Mouse (Mus musculus): ENCODE measurements around the gene Olfr736. TPM values are rescaled to one million over a fixed set of nuclear protein-coding genes. Genes with fewer than 3 reads are reported as not detected.

The Olfr736 gene
- not detected in 2 replicates for polyA plus RNA-seq (2012; rRNA removed)

DNA sequence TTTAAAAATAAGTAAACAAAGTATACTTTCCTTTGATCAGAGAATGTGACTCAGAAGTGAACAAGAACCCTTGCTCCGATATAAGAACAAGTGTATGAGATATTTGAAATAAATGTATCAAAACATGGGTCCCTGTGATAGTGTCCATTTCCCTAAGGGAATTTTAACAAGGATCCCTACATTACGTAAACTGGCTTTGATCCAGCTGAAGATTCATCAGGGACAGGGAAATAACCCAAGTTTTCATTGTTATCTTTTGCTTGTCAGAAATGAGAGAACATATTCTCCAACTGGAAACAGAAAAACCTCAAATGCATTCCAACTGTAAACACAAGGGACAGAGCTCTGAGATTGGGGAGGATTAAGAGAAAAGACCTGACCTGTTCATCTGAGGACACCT, at the start of gene Olfr736:
Olfr736 (plus strand) TSS at position 301 of the 400 bp plus-strand sequence.
- H3K27ac ChIP-seq (ENCODE audit: insufficient read depth, low read depth, low read length), result no peak within 1 kb of the TSS
- H3K27me3 ChIP-seq (replicated peaks; ENCODE audit: control insufficient read depth, insufficient read depth, low read length), result no peaks in the 10 kb centered on the region
- H3K4me1 ChIP-seq (ENCODE audit: control insufficient read depth, insufficient read depth, low read length), result no peaks in the 10 kb centered on the region
- H3K4me3 ChIP-seq (ENCODE audit: insufficient read depth, low read depth, low read length), result no peak within 1 kb of the TSS
- 88% methylated on average over 2 of the region's 2 CpGs for WGBS
- TF ChIP-seq CTCF (conservative IDR thresholded peaks at IDR 0.05; ENCODE audit: insufficient read depth, insufficient read length, low read depth, low read length), result no peak
- no peak for TF ChIP-seq POLR2A (IDR thresholded peaks at IDR 0.05; ENCODE audit: low read depth, low read length)
- no peaks in the 10 kb centered on the region for H3K36me3 ChIP-seq (ENCODE audit: control insufficient read depth, insufficient read depth, low read length)
- DNase-seq, result no peak

DNA sequence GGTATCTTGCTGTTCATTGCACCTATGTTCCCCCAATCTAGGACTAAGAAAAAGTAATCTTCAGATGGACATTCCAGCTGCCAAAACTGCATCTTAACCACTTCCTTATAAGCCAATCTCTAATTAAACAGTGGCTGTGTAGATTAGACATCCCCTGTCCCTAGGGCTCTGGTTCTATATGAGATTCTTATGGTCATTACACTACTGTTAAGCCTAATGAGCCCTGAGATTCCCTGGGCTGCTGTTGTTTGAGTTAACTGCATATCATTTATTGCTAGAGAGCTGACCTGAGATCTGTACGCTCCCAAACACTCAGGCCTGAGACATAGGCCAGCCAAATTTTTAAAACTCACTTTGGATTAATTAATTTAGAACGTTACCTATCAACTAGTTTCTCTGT, 32.2 kb upstream of the Olfr736 start, which contains the start of gene Olfr735:
Olfr735 (minus strand) TSS at position 77 of the 400 bp plus-strand sequence.
- WGBS, result 81% methylated on average over 2 of the region's 2 CpGs
- no peak for DNase-seq

DNA sequence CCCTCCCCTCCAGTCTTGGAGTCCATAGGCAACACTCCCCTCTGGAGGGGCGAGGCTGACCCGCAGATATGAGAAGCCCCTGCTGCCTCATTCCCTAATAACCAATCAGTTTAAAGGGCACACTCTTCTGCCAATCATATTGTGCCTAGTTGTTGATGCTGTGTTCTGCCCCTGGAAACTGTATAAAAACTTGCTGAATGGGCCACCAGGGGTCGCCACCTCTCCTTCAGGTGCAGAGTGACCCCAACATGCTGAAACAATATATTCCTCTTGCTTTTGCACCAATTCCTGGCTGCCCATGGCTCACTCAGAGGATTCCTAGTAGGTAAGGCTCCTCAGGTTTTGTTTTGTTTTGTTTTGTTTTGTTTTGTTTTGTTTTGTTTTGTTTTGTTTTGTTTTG, 28.5 kb upstream of the Olfr736 start:
- Histone ChIP-seq H3K36me3 (ENCODE audit: control insufficient read depth, insufficient read depth, low read length) (no peaks in the 10 kb centered on the region), H3K27ac (ENCODE audit: insufficient read depth, low read depth, low read length) (no peak overlapping the region), H3K4me1 (ENCODE audit: control insufficient read depth, insufficient read depth, low read length) (no peaks in the 10 kb centered on the region), H3K27me3 (replicated peaks; ENCODE audit: control insufficient read depth, insufficient read depth, low read length) (no peaks in the 10 kb centered on the region), H3K4me3 (ENCODE audit: insufficient read depth, low read depth, low read length) (no peak overlapping the region)
- 38% methylated on average over 3 of the region's 3 CpGs for WGBS
- DNase-seq, result peak; percentile 29
- TF ChIP-seq POLR2A (IDR thresholded peaks at IDR 0.05; ENCODE audit: low read depth, low read length), result no peak
- TF ChIP-seq CTCF (conservative IDR thresholded peaks at IDR 0.05; ENCODE audit: insufficient read depth, insufficient read length, low read depth, low read length), result peak; percentile 65

More for the DNA sequence above, 32.2 kb upstream of the Olfr736 start, which contains the start of gene Olfr735:
- H3K36me3 ChIP-seq (ENCODE audit: control insufficient read depth, insufficient read depth, low read length), result no peaks in the 10 kb centered on the region
- H3K4me1 ChIP-seq (ENCODE audit: control insufficient read depth, insufficient read depth, low read length), result no peaks in the 10 kb centered on the region
- H3K4me3 ChIP-seq (ENCODE audit: insufficient read depth, low read depth, low read length), result no peak within 1 kb of the TSS
- no peaks in the 10 kb centered on the region for H3K27me3 ChIP-seq (replicated peaks; ENCODE audit: control insufficient read depth, insufficient read depth, low read length)
- TF ChIP-seq POLR2A (IDR thresholded peaks at IDR 0.05; ENCODE audit: low read depth, low read length), result no peak
- TF ChIP-seq CTCF (conservative IDR thresholded peaks at IDR 0.05; ENCODE audit: insufficient read depth, insufficient read length, low read depth, low read length), result no peak
- H3K27ac ChIP-seq (ENCODE audit: insufficient read depth, low read depth, low read length), result no peak within 1 kb of the TSS

DNA sequence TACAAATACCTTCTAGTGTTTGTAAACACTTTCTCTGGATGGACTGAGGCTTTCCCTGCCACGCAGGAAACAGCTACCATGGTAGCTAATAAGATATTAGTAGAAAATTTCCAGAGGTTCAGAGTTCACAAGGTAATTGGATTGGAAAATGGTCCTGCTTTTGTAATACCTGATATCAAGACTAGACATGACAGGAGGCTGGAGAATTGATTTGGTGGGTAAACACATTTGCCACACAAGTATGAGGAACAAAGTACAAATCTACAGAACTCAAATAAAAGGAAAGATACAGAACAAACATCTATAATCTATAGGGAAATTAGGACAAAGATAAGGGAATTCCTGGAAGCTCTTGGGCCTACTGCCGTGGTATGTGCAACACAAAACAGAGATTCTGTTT, 24.2 kb upstream of the Olfr736 start:
- Histone ChIP-seq H3K27ac (ENCODE audit: insufficient read depth, low read depth, low read length) (no peak overlapping the region), H3K4me1 (ENCODE audit: control insufficient read depth, insufficient read depth, low read length) (no peaks in the 10 kb centered on the region), H3K36me3 (ENCODE audit: control insufficient read depth, insufficient read depth, low read length) (no peaks in the 10 kb centered on the region), H3K27me3 (replicated peaks; ENCODE audit: control insufficient read depth, insufficient read depth, low read length) (no peaks in the 10 kb centered on the region), H3K4me3 (ENCODE audit: insufficient read depth, low read depth, low read length) (no peak overlapping the region)
- WGBS, result 82% methylated on average over 2 of the region's 2 CpGs
- no peak for TF ChIP-seq CTCF (conservative IDR thresholded peaks at IDR 0.05; ENCODE audit: insufficient read depth, insufficient read length, low read depth, low read length)
- TF ChIP-seq POLR2A (IDR thresholded peaks at IDR 0.05; ENCODE audit: low read depth, low read length), result no peak
- no peak for DNase-seq

DNA sequence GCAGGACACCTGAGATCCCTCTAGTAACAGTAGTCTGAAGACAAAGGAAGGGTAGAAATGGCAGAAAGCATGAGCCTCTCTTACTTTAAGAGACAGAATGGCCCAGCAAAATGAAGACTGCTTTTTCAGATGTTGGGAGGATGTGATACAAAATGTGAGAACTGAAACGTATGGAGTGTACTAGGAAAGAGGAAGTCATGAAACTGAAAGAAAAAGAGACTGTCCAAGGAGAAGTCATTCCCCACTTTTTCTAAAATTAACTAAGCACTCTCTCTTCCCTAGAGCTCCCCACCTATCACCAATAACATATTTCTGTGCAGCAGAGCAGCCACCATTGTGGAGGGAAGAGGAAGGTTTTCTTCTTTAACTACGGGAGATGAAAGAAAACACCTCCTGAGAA, 23.4 kb upstream of the Olfr736 start, which contains the start of gene Tlr11:
Tlr11 (plus strand) TSS at position 322 of the 400 bp plus-strand sequence.
- no peak for TF ChIP-seq CTCF (conservative IDR thresholded peaks at IDR 0.05; ENCODE audit: insufficient read depth, insufficient read length, low read depth, low read length)
- TF ChIP-seq POLR2A (IDR thresholded peaks at IDR 0.05; ENCODE audit: low read depth, low read length), result no peak
- no peaks in the 10 kb centered on the region for H3K4me1 ChIP-seq (ENCODE audit: control insufficient read depth, insufficient read depth, low read length)
- no peaks in the 10 kb centered on the region for H3K36me3 ChIP-seq (ENCODE audit: control insufficient read depth, insufficient read depth, low read length)
- 67% methylated on average over 2 of the region's 2 CpGs for WGBS
- H3K27ac ChIP-seq (ENCODE audit: insufficient read depth, low read depth, low read length), result no peak within 1 kb of the TSS
- H3K27me3 ChIP-seq (replicated peaks; ENCODE audit: control insufficient read depth, insufficient read depth, low read length), result no peaks in the 10 kb centered on the region
- no peak for DNase-seq
- no peak within 1 kb of the TSS for H3K4me3 ChIP-seq (ENCODE audit: insufficient read depth, low read depth, low read length)

DNA sequence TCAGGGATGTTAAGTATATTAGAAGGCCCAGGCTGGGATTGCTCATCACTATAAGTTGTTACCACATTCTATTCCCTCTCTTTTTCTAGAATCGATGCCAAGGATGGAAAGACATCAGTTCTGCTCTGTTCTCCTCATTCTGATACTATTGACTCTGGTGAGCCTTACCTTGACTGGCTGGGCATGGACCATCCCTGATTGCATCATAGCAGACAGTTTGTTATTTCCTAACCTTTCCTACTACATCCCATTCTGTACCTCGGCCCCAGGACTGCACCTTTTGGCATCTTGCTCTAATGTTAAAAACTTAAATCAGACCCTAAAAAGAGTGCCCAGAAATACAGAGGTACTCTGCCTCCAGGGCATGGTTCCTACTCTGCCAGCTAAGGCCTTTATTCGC, 20.5 kb upstream of the Olfr736 start:
- H3K27ac ChIP-seq (ENCODE audit: insufficient read depth, low read depth, low read length), result no peak overlapping the region
- no peak overlapping the region for H3K4me3 ChIP-seq (ENCODE audit: insufficient read depth, low read depth, low read length)
- DNase-seq, result no peak
- WGBS, result 79% methylated on average over 3 of the region's 3 CpGs
- no peaks in the 10 kb centered on the region for H3K4me1 ChIP-seq (ENCODE audit: control insufficient read depth, insufficient read depth, low read length)
- no peaks in the 10 kb centered on the region for H3K36me3 ChIP-seq (ENCODE audit: control insufficient read depth, insufficient read depth, low read length)
- no peaks in the 10 kb centered on the region for H3K27me3 ChIP-seq (replicated peaks; ENCODE audit: control insufficient read depth, insufficient read depth, low read length)
- TF ChIP-seq POLR2A (IDR thresholded peaks at IDR 0.05; ENCODE audit: low read depth, low read length) (no peak), CTCF (conservative IDR thresholded peaks at IDR 0.05; ENCODE audit: insufficient read depth, insufficient read length, low read depth, low read length) (no peak)

DNA sequence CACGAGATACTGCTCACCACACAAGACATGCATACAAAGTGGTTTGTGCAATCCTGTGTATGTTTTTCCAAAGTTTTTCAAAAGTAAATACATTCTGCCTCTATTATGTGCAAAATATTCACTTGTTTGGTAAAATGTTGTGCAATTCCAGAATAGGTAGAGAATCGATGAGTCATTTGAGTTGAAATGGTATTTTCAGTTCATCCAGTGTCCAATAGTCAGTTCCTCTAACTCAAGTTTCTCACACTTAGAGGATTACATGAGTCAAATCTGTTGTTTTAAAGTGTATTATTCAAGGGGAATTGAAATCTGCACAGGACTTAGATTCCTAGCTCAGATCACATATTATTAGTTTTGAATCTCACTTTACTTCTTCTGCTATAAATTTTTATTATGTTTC, 17.4 kb upstream of the Olfr736 start:
- Histone ChIP-seq H3K4me1 (ENCODE audit: control insufficient read depth, insufficient read depth, low read length) (no peaks in the 10 kb centered on the region), H3K4me3 (ENCODE audit: insufficient read depth, low read depth, low read length) (no peak overlapping the region), H3K27ac (ENCODE audit: insufficient read depth, low read depth, low read length) (no peak overlapping the region), H3K27me3 (replicated peaks; ENCODE audit: control insufficient read depth, insufficient read depth, low read length) (no peaks in the 10 kb centered on the region), H3K36me3 (ENCODE audit: control insufficient read depth, insufficient read depth, low read length) (no peaks in the 10 kb centered on the region)
- 83% methylated on average over 2 of the region's 2 CpGs for WGBS
- TF ChIP-seq CTCF (conservative IDR thresholded peaks at IDR 0.05; ENCODE audit: insufficient read depth, insufficient read length, low read depth, low read length) (no peak), POLR2A (IDR thresholded peaks at IDR 0.05; ENCODE audit: low read depth, low read length) (no peak)
- DNase-seq, result no peak

Data from kidney, adult 2 months (tissue).